Mouse (Mus musculus) CD4-positive helper T cell, adult 2 months (primary cell): Measurements from ENCODE around the gene Olfr1123.
"Not testable (repeated sequence)": the region's sequence is repeated elsewhere in the genome, so short reads cannot be mapped to it uniquely, and the experiment has no call there.

Experiments used
- DNase-seq: peaks from one replicate; pipeline ENCODE4 v3.0.0-alpha.2; 2012; ENCODE audit warnings: low read depth, missing footprints, low spot score

Gene Olfr1123

DNA sequence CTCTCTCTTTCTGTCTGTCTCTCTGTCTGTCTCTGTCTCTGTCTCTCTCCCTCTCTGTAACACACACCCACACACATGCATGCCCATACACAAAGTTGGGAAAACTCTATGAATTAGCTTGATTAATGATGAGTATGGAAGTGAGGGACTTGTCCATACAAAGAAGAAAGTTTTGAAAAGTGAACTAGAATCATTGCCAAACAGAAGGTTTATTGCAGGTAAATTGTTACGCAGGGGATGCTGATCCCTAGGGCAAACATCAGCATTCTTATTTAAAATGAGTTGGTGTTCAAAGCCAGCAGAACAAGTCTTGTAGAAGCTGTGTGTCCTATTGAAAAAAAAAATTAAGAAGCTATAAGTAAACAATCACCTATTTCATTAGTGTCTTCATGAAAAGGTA, at the start of gene Olfr1123:
TSS of gene Olfr1123 (plus strand) at position 301 of the 400 bp plus-strand sequence.
- no peak for DNase-seq

GRCm38 (mm10) chr2:87369595-87369994, 46.8 kb upstream of the Olfr1123 start, which contains the start of gene Olfr1121:
Gene Olfr1121, plus strand, starts transcription at chr2:87369895.
- no peak for DNase-seq

DNA sequence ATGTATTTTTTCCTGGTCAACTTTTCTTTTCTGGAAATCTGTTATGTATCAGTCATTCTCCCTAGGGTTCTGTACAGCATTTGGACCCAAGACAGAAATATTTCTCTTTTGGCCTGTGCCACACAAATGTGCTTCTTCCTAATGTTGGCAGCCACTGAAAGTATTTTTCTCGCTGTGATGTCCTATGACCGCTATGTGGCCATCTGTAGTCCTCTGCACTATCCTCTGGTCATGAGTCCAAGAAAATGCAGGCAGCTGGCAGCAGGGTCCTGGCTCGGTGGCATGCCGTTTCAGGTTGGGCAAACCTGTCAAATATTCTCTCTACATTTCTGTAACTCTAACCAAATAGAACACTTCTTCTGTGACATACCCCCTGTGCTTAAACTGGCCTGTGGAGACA, 44.7 kb upstream of the Olfr1123 start:
- DNase-seq = no peak

GRCm38 (mm10) chr2:87383935-87384334, 32.5 kb upstream of the Olfr1123 start:
- DNase-seq = no peak

DNA sequence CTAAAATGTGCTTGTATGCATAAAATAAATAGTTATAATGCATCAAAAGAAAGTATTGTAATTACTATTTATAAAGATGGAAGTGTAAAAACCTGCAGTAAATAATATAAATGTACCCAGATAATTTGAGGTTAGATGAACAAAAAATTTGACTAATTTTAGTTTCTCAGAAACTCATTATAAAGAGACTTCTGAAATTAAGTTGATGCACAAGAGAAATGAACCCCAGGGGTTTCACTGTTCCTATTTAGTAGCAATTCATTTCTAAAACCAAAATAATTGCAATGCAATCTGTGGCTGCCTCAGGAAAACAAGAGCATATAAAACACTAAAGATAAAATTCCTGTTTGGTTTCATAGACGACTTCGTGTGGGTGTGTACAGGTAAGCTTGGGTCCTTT, 30.9 kb upstream of the Olfr1123 start, which contains the start of gene Olfr1122:
TSS of gene Olfr1122 (plus strand) at position 301 of the 400 bp plus-strand sequence.
- no peak for DNase-seq

DNA sequence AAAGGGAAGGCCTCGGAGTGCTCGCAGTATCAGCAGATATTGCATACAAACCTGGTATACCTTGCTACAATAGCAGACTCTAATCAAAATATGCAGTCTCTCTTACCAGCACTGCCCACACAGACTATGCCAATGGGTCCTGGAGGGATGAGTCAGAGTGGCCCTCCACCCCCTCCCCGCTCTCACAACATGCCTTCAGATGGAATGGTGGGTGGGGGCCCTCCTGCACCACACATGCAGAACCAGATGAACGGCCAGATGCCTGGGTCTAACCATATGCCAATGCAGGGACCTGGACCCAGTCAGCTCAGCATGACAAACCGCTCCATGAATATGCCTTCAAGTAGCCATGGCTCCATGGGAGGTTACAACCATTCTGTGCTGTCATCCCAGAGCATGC, 22.8 kb upstream of the Olfr1123 start:
- not testable (repeated sequence) for DNase-seq

DNA sequence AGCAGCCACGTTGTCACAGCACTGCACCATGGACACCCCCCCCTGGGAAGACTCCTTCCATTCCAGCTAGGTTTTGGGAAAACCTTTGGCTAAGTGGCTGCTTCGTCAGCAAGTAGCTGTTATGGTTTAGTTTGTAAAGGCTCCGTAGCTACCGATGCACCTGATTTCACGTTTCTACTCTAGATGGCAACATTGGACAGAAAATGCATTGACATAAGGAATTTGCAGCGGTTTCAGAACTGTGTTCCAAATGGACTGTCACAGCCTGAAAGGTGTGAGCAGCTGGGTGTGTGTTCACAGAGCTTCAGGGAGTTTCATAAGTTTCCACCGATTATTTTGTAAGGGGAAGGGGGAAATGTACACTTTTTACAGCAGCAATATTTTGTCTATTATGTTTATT, 21.7 kb upstream of the Olfr1123 start:
- DNase-seq = not testable (repeated sequence)

- no peak for DNase-seq
These were observed 13.5 kb downstream of the Olfr1123 start, which contains the start of gene Olfr1124 for GRCm38 (mm10) chr2:87429975-87430374. Gene Olfr1124, plus strand, starts transcription at chr2:87430275.

- no peak for DNase-seq
These were observed 21.3 kb downstream of the Olfr1123 start for GRCm38 (mm10) chr2:87437731-87438130.

DNA sequence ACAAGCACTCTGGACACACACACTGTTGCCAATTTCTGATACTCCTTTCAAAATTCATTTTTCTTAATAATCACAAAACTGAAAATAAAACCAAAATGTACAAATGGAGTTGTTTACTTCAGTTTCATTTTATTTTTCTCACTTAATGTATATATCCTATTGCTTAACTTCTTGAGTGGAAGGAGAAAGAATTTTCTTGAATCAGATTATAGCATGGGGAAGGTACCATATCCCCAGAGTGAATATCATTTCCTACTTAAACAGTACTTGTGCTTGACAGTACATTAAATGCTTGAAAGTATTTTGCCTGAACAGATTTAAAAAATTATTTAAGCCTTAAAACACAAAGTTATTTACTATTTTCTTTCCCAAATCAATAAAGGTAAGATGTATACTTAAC, 37.2 kb downstream of the Olfr1123 start, which contains the start of gene Olfr1126:
TSS of gene Olfr1126 (plus strand) at position 301 of the 400 bp plus-strand sequence.
- no peak for DNase-seq

DNA sequence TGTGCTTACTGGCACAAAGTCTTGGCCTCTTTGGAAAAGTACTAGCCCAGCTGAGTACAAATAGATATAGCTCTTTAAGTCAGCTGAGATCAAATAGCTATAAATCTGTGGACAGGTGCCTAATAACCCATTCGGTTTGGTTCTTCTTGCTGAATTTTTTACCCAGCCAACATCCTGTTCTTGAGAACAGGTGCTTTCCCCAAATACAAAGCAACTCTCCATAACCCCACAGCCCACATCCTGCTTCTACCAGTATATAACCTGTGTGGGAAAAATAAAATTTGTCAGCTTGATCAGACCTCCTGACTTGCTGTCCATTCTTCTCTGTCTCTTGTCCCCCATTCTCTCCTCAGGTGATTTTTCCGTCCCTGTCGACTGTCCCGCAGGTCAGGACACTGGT, 45.3 kb downstream of the Olfr1123 start:
- DNase-seq = no peak
